Mouse (Mus musculus) c-Kit-negative CD71-positive TER-119-positive erythroid progenitor cells, embryonic 14.5 days (primary cell): ENCODE measurements at regions not wholly inside any gene's neighbourhood (a gene's known extent, or its start where the extent isn't known, plus 50 kb on each side); places are given as distances from the start of the nearest gene placed in this dataset.

Experiments used
- DNase-seq: peaks from one replicate; pipeline ENCODE4 v3.0.0-alpha.2; 2013; ENCODE audit warnings: low read depth, low spot score

DNA sequence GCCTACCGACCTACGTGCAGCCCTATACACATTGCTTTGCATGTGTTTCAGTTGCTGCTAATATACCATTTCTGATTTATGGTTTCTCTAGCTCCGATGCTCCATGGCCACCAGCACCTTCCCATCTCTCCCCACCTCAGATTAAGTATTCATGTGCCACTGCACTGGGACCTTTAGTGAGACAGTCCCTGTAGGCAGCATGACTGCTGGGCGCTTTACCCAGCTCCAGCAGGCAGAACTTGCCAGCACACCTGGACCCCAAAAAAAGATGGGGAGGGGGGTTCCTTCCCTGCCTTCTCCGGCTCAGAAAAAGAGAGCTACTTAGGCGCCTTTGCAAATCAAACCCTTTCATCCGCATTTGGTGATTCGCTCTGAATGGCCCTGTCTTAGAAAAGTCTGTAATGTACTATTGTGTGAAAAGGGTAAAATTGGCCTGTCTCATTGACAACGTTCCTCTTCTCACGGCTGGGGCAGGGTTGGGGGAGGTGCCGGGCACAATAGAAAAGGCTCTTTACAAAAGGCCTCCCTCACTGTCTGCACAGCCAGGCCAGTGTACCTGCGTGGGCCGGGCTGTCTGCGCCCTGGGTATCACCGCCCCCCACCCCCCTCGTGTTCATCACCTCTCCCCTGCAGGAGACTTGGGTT is 89.6 kb upstream of the Id4 start:
- DNase-seq: no peak

DNA sequence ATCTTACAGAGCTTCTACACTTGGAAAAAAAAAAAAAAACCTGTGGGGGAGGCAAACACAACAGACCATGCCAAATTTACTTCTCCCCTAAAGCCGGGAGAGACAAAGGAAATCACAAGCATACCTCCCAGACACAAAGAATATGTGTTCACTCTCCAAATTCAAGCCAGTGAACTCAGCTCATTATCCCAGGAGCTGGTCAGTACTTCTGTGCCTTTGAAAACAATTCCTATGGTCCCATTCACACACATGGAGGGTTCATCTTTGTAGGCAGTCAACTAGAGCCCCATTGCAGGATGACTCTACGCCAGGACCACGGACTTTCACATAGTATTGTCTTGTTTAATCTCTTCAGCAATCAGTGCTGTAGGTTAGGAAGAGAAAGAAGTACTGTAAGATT is 89.0 kb upstream of the Id4 start:
- DNase-seq: no peak

DNA sequence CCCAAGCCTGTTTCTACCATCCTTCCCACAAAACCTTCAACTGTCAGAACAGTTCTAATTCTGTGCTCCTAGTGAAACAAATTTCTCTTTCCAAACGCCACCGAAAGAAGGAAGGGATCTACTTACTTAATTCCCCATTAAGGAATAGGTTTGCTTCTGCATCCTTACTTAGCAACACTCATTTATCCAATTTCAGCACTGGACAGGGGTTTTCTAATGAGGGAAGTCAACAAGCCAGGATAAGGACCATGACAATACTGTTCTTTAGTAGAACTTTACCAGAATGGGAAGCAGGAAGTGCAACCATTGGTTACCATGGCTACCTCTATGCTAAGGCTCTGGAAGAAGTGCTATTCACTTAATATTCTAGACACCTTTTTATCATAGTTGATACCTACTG is 68.6 kb upstream of the Id4 start:
- DNase-seq: no peak

DNA sequence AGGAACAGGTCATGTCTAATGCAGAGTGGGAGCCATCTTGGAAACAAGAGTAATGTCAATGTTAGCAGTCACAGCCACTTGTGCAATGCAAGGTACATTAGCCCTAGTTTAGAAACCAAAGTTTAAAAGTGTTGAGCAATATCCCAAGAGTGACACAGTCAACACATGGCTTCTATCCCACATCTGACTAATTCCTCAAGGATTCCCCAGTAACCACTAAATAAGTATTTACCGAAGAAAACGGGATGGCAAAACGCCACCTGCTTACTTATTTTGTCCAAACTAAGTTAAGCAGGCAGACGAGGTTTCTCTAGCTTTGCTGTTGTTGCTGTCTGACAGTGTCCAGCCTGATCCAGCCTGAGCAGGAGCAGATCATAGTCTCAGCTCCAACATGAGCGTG is 67.1 kb upstream of the Id4 start:
- DNase-seq: no peak

DNA sequence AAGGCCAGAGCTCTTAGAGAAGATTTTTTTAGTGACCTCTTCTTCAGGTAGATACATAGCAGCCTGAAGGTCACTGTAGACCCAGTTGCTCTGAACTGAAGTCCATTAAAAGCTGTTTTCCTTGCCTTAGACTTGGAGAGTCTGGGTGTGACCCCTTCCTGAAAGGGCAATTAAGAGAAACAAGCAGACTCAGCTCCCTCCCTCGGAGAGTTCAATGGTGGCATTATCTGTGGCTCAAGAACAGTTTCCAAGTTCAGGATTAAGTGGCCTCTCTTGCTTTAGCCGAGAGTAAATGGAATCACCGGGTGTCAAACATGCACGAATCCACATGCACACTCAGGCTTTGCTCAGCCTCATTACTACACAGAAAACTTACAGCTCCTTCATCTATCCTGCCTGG is 53.2 kb upstream of the Id4 start:
- no peak for DNase-seq
